Mouse (Mus musculus): ENCODE measurements around the gene B4galnt3. TPM values are rescaled to one million over a fixed set of nuclear protein-coding genes. Genes with fewer than 3 reads are reported as not detected.

B4galnt3 gene
- polyA plus RNA-seq, 1 experiment from 2014 or later, result 0.73 TPM

DNA sequence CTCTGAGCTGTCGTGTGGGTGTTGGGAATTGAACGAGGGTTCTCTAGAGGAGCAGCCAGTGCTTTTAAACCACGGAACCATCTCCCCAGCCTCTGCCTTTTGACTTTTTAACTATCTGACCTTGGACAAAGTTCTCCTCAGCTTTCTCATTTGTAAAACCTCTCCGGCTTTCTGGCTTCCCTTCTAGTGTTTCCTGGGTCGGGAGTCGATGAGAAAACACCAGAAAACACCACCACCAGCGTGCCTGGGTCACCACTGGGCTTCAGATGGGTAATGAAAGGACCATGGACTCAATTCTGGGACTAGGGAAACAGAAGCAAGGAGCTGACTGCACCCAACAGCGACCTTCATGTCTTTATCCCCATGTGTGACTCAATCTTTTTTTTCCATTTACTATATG is 20.2 kb downstream of the B4galnt3 start:
- Histone ChIP-seq H3K27ac (no peak overlapping the region), H3K4me1 (replicated peaks) (peaks cover 8% of the 10 kb centered on the region; the same call in 1 of the 2 replicates), H3K4me2 (no peak overlapping the region), H3K36me3 (no peaks in the 10 kb centered on the region), H3K27me3 (no peaks in the 10 kb centered on the region), H3K9ac (replicated peaks) (no peak overlapping the region), H3K9me3 (no peaks in the 10 kb centered on the region), H3K4me3 (replicated peaks) (no peak overlapping the region)
- ATAC-seq (ENCODE audit: insufficient number of reproducible peaks, insufficient read depth, low FRiP score, low TSS enrichment, low read depth), result no peak
- 79% methylated on average over 8 of the region's 8 CpGs for WGBS

DNA sequence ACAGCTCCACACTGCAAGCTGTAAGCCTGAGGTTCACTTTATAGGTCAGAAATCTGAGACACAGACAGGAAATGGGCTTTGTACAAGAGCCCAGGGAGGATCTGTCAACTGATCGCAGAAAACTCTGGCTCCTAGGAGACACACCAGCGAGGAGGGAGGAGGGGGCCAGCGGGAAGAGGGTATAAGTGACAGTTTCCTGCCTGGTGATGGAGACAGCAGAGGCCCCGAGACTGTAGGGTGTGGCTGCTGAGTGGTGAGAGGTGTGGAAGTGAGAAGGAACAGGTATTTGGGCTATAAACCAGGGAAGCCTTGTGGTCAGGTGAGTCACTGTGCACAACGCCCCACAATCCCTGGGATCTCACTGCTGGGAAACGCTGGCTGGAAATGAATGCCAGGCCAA is 30.2 kb downstream of the B4galnt3 start:
- no peak overlapping the region for H3K9ac ChIP-seq (replicated peaks)
- no peaks in the 10 kb centered on the region for H3K27me3 ChIP-seq
- peaks cover 9% of the 10 kb centered on the region for H3K4me1 ChIP-seq (replicated peaks)
- H3K36me3 ChIP-seq, result no peaks in the 10 kb centered on the region
- no peaks in the 10 kb centered on the region for H3K9me3 ChIP-seq
- no peak for ATAC-seq (ENCODE audit: insufficient number of reproducible peaks, insufficient read depth, low FRiP score, low TSS enrichment, low read depth)
- no peak overlapping the region for H3K4me3 ChIP-seq (replicated peaks)
- 31% methylated on average over 6 of the region's 6 CpGs for WGBS
- H3K27ac ChIP-seq, result no peak overlapping the region
- no peak overlapping the region for H3K4me2 ChIP-seq

DNA sequence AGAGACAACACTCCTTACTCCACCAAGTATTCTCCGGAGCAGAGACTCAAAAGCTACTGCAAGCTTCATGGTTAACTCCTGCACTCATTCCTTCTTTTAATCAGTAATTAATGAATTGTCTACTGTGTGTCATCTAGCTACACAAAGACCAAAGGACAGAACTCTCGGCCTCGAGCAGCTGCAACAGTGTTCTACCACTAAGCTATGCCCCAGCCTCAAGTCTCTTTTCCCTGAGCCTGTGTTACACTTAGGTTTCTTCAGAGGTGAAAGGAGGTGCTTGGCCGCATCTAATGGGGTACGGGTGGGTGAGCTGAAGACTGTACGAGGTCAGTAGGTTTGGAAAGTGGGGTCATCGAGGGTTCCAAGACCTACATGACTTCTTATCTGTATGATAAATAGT is 30.8 kb downstream of the B4galnt3 start:
- Histone ChIP-seq H3K9me3 (no peaks in the 10 kb centered on the region), H3K36me3 (no peaks in the 10 kb centered on the region), H3K9ac (replicated peaks) (no peak overlapping the region), H3K4me2 (no peak overlapping the region), H3K4me1 (replicated peaks) (peaks cover 9% of the 10 kb centered on the region), H3K4me3 (replicated peaks) (no peak overlapping the region), H3K27me3 (no peaks in the 10 kb centered on the region), H3K27ac (no peak overlapping the region)
- ATAC-seq (ENCODE audit: insufficient number of reproducible peaks, insufficient read depth, low FRiP score, low TSS enrichment, low read depth), result no peak
- 83% methylated on average over 7 of the region's 7 CpGs for WGBS

DNA sequence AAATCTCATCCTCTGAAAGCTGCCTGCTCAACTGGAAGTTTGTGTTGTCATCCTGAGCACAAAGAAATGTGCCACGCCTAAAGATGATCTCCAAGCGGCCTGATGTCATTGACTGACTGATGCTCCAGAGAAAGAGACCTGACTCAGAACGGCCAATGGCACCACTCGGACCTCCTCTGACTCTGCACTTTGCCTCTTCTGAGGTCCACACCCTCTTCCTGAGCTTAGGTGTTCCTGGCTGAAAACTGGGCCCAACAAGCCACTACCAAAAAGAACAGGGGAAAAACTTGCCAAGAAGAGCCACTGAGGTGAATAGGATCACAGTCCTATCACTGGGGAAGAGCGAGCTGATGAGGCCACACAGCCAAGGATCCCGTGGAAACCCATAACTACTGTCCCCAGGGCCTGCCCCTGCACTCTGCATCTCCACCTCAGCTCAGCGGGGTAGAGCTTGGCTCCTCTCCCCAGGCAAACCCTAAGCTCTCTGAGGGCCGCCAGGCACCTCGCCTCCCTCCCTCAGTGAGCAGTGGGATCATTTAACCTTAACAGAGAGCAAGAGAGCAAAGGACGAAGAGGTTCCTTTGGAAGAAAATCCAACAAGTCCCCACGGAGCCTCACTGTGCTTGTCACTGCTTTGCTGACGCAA is 31.4 kb downstream of the B4galnt3 start:
- Histone ChIP-seq H3K9me3 (no peaks in the 10 kb centered on the region), H3K27me3 (no peaks in the 10 kb centered on the region), H3K36me3 (no peaks in the 10 kb centered on the region), H3K4me2 (no peak overlapping the region), H3K27ac (no peak overlapping the region), H3K4me1 (replicated peaks) (peaks cover 9% of the 10 kb centered on the region), H3K4me3 (replicated peaks) (no peak overlapping the region), H3K9ac (replicated peaks) (no peak overlapping the region)
- no peak for ATAC-seq (ENCODE audit: insufficient number of reproducible peaks, insufficient read depth, low FRiP score, low TSS enrichment, low read depth)
- 59% methylated on average over 12 of the region's 12 CpGs for WGBS

DNA sequence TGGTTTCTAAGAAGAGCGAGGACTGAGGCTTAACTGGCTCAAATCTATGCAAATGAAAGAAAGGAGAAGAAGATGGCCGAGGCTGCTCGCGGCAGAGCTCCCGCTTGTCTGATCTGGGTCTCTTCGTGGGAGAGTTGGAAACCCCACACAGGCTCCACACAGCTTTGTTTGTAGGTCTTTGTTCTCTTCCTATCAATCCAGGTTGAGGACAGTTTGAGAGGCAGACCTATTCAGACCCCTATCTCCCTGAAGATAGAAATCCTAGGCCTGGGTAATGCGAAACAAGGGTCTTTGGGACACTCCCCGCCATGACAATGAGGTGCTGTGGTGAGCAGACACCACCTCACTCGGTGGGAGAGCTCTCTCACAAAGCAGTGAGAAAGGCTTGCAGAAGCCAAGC is 34.9 kb downstream of the B4galnt3 start:
- no peak overlapping the region for H3K9ac ChIP-seq (replicated peaks)
- peaks cover 19% of the 10 kb centered on the region for H3K4me1 ChIP-seq (replicated peaks)
- no peak overlapping the region for H3K4me2 ChIP-seq
- H3K36me3 ChIP-seq, result no peaks in the 10 kb centered on the region
- no peaks in the 10 kb centered on the region for H3K9me3 ChIP-seq
- no peak overlapping the region for H3K27ac ChIP-seq
- no peak overlapping the region for H3K4me3 ChIP-seq (replicated peaks)
- WGBS, result 62% methylated on average over 9 of the region's 9 CpGs
- no peak for ATAC-seq (ENCODE audit: insufficient number of reproducible peaks, insufficient read depth, low FRiP score, low TSS enrichment, low read depth)
- H3K27me3 ChIP-seq, result no peaks in the 10 kb centered on the region

DNA sequence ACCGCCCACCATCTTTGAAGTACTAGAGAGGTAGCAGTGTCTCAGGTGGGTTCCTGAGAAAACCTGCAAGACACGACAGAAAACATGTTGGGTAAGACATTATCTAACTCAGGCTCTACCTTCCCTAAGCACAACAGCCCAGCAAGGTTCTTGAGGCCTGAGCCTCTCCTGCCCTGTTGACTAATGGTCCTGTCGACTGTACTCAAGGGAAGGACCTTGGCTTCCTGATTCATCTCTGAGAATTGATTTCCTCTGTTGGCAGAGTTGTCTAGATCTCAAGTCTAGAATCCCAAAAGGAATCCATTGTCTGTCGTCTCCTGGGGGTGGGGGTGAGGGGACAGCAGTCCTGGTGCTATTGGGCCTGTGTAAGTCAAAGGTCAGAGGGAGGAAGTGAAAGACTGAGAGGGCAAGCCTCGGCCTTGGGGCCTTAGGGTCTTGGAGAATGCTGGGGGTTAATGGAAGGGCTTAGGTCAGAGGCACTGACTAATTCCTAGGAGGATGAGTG is 37.9 kb downstream of the B4galnt3 start:
- no peak overlapping the region for H3K4me3 ChIP-seq (replicated peaks)
- H3K9ac ChIP-seq (replicated peaks), result no peak overlapping the region
- H3K9me3 ChIP-seq, result no peaks in the 10 kb centered on the region
- no peaks in the 10 kb centered on the region for H3K36me3 ChIP-seq
- no peak overlapping the region for H3K4me2 ChIP-seq
- 72% methylated on average over 5 of the region's 5 CpGs for WGBS
- ATAC-seq (ENCODE audit: insufficient number of reproducible peaks, insufficient read depth, low FRiP score, low TSS enrichment, low read depth), result no peak
- H3K27ac ChIP-seq, result no peak overlapping the region
- H3K4me1 ChIP-seq (replicated peaks), result peaks cover 10% of the 10 kb centered on the region
- H3K27me3 ChIP-seq, result no peaks in the 10 kb centered on the region

DNA sequence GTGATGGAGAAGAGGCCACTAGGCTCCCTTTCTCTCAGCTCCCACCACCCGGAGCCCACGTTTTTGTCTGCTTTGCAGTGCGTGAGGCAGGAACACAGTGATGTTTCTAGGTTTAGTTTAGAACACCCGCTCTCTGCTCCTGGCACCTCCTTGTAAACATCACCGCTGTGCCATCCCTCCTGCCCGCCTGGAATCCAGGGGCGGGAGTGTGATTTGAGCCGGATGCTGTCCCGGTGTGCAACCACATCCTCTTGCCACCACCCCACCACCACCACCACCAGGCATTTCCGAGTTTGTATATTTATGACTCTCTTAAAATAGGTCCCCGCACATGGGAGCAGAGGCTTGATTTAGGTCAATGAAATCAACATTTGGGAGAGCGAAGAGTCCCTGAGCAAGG is 38.7 kb downstream of the B4galnt3 start:
- Histone ChIP-seq H3K36me3 (no peaks in the 10 kb centered on the region), H3K27me3 (no peaks in the 10 kb centered on the region), H3K4me2 (no peak overlapping the region), H3K27ac (no peak overlapping the region), H3K9ac (replicated peaks) (no peak overlapping the region), H3K9me3 (no peaks in the 10 kb centered on the region), H3K4me1 (replicated peaks) (peaks cover 10% of the 10 kb centered on the region), H3K4me3 (replicated peaks) (no peak overlapping the region)
- no peak for ATAC-seq (ENCODE audit: insufficient number of reproducible peaks, insufficient read depth, low FRiP score, low TSS enrichment, low read depth)
- WGBS, result 80% methylated on average over 12 of the region's 12 CpGs

DNA sequence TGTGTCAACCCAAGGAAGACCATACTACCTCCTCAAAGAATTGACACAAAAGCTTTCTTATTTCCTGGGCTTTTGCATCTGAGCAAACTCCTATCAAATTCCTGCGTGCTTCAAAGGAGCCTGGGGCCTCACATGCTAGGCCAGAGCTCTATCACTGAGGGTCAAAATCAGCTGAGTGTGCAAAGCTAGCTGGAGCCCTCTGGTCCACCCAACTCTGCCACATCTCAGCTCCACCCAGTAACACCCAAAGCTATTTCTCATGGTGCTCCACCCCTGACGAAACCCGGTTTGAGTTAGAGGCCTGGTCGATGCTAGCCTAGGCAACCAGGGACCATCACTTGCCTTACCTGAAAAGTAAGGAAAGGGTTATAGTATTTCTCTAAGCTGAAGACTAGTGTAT is 39.2 kb downstream of the B4galnt3 start:
- no peak overlapping the region for H3K9ac ChIP-seq (replicated peaks)
- peaks cover 10% of the 10 kb centered on the region for H3K4me1 ChIP-seq (replicated peaks)
- ATAC-seq (ENCODE audit: insufficient number of reproducible peaks, insufficient read depth, low FRiP score, low TSS enrichment, low read depth), result no peak
- H3K27ac ChIP-seq, result no peak overlapping the region
- no peaks in the 10 kb centered on the region for H3K36me3 ChIP-seq
- no peaks in the 10 kb centered on the region for H3K9me3 ChIP-seq
- H3K4me2 ChIP-seq, result no peak overlapping the region
- no peaks in the 10 kb centered on the region for H3K27me3 ChIP-seq
- WGBS, result 60% methylated on average over 4 of the region's 4 CpGs
- no peak overlapping the region for H3K4me3 ChIP-seq (replicated peaks)

DNA sequence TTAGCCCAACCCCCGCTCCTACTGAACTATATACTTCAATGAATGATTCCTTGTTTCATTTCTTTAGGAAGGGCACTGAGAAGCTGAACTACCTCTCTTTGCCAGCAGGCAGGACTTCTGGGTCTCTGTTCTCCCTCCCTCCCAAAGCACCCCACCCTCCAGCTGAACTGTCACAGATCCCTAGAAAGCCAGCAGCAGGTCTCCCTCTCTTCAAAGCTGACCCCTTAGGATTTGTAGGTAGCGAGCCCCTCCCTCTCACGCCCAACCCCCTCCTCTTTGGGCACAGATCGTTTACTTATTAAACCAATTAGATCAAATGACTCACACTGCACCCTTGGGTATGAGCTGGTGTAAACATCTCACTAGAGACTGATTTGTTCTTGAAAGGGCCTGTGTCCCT is 39.7 kb downstream of the B4galnt3 start:
- no peak for ATAC-seq (ENCODE audit: insufficient number of reproducible peaks, insufficient read depth, low FRiP score, low TSS enrichment, low read depth)
- H3K27ac ChIP-seq, result no peak overlapping the region
- 48% methylated on average over 4 of the region's 4 CpGs for WGBS
- H3K4me2 ChIP-seq, result no peak overlapping the region
- H3K9me3 ChIP-seq, result no peaks in the 10 kb centered on the region
- no peak overlapping the region for H3K4me3 ChIP-seq (replicated peaks)
- peaks cover 10% of the 10 kb centered on the region for H3K4me1 ChIP-seq (replicated peaks)
- H3K27me3 ChIP-seq, result no peaks in the 10 kb centered on the region
- no peaks in the 10 kb centered on the region for H3K36me3 ChIP-seq
- H3K9ac ChIP-seq (replicated peaks), result no peak overlapping the region

DNA sequence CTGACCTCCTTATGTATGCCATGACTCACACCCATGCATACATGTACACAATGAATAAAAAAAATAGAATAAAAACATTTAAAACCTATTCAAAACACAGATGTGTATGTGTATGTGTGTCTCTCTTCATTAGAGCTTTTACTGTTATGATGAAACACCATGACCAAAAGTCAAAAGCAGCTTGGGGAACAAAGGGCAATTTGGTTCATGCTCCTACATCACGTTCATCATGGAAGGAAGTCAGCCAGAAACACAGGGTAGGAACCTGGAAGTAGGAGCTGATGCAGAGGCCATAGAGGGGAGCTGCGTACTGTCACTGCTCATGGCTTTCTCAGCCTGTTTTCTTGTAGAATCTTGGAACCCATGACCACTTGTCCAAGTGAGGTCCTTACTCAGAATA is 41.6 kb downstream of the B4galnt3 start:
- Histone ChIP-seq H3K4me3 (replicated peaks) (no peak overlapping the region), H3K4me1 (replicated peaks) (peaks cover 10% of the 10 kb centered on the region), H3K4me2 (no peak overlapping the region), H3K9me3 (no peaks in the 10 kb centered on the region), H3K9ac (replicated peaks) (no peak overlapping the region), H3K27me3 (no peaks in the 10 kb centered on the region), H3K36me3 (no peaks in the 10 kb centered on the region), H3K27ac (no peak overlapping the region)
- WGBS, result 85% methylated on average over 2 of the region's 2 CpGs
- no peak for ATAC-seq (ENCODE audit: insufficient number of reproducible peaks, insufficient read depth, low FRiP score, low TSS enrichment, low read depth)

DNA sequence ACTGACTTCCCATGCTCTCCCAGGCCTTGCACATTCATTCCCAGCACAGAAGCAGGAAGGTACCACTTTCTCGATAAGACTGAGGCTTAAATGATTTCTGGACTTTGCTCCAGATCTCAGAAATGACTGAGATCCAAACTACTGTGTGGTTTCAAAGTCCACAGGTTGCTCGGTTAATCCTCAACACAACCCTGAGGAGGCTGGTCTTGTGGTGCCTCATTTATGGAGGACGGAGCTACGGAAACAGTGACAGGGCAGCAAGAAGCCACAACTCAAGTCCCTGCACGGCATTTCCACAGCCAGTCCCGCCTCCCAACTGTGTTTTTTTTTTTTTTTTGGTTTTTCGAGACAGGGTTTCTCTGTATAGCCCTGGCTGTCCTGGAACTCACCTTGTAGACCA is 43.3 kb downstream of the B4galnt3 start:
- no peaks in the 10 kb centered on the region for H3K36me3 ChIP-seq
- H3K9me3 ChIP-seq, result no peaks in the 10 kb centered on the region
- H3K4me1 ChIP-seq (replicated peaks), result peaks cover 10% of the 10 kb centered on the region
- no peak overlapping the region for H3K27ac ChIP-seq
- no peak for ATAC-seq (ENCODE audit: insufficient number of reproducible peaks, insufficient read depth, low FRiP score, low TSS enrichment, low read depth)
- 79% methylated on average over 7 of the region's 7 CpGs for WGBS
- no peaks in the 10 kb centered on the region for H3K27me3 ChIP-seq
- H3K4me3 ChIP-seq (replicated peaks), result no peak overlapping the region
- no peak overlapping the region for H3K9ac ChIP-seq (replicated peaks)
- H3K4me2 ChIP-seq, result no peak overlapping the region

DNA sequence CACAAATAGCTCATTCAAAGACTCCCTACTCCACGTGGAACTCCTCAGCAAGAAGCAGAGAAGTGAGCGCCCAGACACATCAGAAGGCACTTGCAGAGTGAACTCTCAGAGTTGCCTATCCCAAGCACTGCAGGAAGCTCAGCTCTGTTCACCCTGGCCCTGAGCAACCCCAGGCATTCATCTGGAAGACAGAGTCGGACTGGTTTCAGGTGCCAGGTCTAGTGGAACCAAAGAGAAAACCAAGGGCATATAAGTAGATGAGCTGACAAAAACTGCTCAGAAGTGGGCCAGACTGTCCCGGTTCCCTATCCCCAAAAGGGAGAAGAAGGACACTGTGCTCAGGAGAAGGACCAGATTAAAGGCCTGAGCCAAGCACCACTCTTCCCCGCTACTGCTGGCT is 44.5 kb downstream of the B4galnt3 start:
- no peaks in the 10 kb centered on the region for H3K27me3 ChIP-seq
- H3K4me2 ChIP-seq, result no peak overlapping the region
- no peak overlapping the region for H3K9ac ChIP-seq (replicated peaks)
- H3K4me1 ChIP-seq (replicated peaks), result peaks cover 4% of the 10 kb centered on the region; the same call in 1 of the 2 replicates
- WGBS, result 76% methylated on average over 5 of the region's 5 CpGs
- no peaks in the 10 kb centered on the region for H3K36me3 ChIP-seq
- no peak overlapping the region for H3K27ac ChIP-seq
- H3K9me3 ChIP-seq, result no peaks in the 10 kb centered on the region
- ATAC-seq (ENCODE audit: insufficient number of reproducible peaks, insufficient read depth, low FRiP score, low TSS enrichment, low read depth), result no peak
- no peak overlapping the region for H3K4me3 ChIP-seq (replicated peaks)

All from limb, embryonic 12.5 days (tissue).